Mouse (Mus musculus) embryonic facial prominence, embryonic 15.5 days (tissue): ENCODE measurements around the gene Mab21l3. TPM values are rescaled to one million over a fixed set of nuclear protein-coding genes. Genes with fewer than 3 reads are reported as not detected.
"Not testable (repeated sequence)": the region's sequence is repeated elsewhere in the genome, so short reads cannot be mapped to it uniquely, and the experiment has no call there.

Source experiments
- ATAC-seq: fragments of 200-750 bp; cut with Nextera tagmentation; 2 replicates; pipeline ENCODE4 v1.8.0; 2017; ENCODE audit warnings: low read depth, moderate TSS enrichment; ENCODE audit not compliant: insufficient number of reproducible peaks, low FRiP score, low TSS enrichment
- H3K27ac ChIP-seq: fragments of 300-500 bp; sonication (generic); replicated peaks from 2 replicates; pipeline ENCODE4 v1.5.1; 2015; ENCODE audit warnings: mild to moderate bottlenecking, inconsistent platforms
- H3K27me3 ChIP-seq: fragments of 300-500 bp; sonication (generic); 2 replicates; pipeline ENCODE4 v1.6.1; 2015; ENCODE audit warnings: inconsistent platforms
- H3K36me3 ChIP-seq: fragments of 300-500 bp; sonication (generic); 2 replicates; pipeline ENCODE4 v1.6.1; 2015; ENCODE audit warnings: mild to moderate bottlenecking, inconsistent platforms
- H3K4me1 ChIP-seq: fragments of 300-500 bp; sonication (generic); 2 replicates; pipeline ENCODE4 v1.6.1; 2015; ENCODE audit warnings: inconsistent platforms
- H3K4me2 ChIP-seq: fragments of 300-500 bp; sonication (generic); replicated peaks from 2 replicates; pipeline ENCODE4 v1.6.1; 2015; ENCODE audit warnings: mild to moderate bottlenecking, inconsistent platforms
- H3K4me3 ChIP-seq: fragments of 300-500 bp; sonication (generic); replicated peaks from 2 replicates; pipeline ENCODE4 v1.5.1; 2015; ENCODE audit warnings: mild to moderate bottlenecking, inconsistent platforms
- H3K9ac ChIP-seq: fragments of 300-500 bp; sonication (generic); 2 replicates; pipeline ENCODE4 v1.6.1; 2015; ENCODE audit warnings: inconsistent platforms
- H3K9me3 ChIP-seq: fragments of 300-500 bp; sonication (generic); replicated peaks from 2 replicates; pipeline ENCODE4 v1.6.1; 2016; ENCODE audit warnings: inconsistent platforms
- WGBS: fragments of 180-500 bp; shearing (Covaris S2); methylation state at CpG from one replicate; pipeline ENCODE4 v1.1.7; 2015; 5-methylcytosine and 5-hydroxymethylcytosine counted together
- polyA plus RNA-seq: library from polyadenylated mRNA; unstranded; fragments of >200 nt; fragmentation: Nextera tagmentation; extraction: Ambion mirVana; gene quantifications from 2 replicates; pipeline ENCODE4 v1.2.1, GENCODE M21; 2015

Gene Mab21l3
- polyA plus RNA-seq, 1 experiment from 2014 or later: 2.7 TPM

DNA sequence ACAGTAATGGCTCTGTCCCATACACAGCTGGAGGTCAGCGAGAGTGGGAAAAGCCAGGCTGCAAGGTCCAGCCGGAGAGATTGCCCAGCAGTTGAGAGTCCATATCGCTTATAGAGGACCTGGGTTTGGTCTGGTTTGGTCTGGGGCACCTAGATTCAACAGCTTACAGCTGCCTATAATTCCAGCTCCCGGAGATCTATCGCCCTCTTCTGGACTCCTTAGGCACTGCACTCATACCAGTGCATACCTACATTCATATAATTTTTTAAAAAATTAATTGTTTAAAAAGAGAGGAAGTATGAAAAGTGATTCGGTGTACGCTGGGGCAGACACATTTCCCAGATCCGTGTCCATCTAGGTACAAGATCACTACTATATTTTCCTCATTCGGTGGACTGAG lies 9.4 kb downstream of the Mab21l3 start:
- Histone ChIP-seq H3K4me1 (peaks cover 19% of the 10 kb centered on the region), H3K9ac (no peak overlapping the region), H3K4me2 (no peak overlapping the region), H3K4me3 (no peak overlapping the region), H3K27ac (no peak overlapping the region), H3K36me3 (no peaks in the 10 kb centered on the region), H3K9me3 (no peaks in the 10 kb centered on the region), H3K27me3 (no peaks in the 10 kb centered on the region)
- WGBS: 89% methylated on average over 9 of the region's 9 CpGs
- ATAC-seq: no peak

DNA sequence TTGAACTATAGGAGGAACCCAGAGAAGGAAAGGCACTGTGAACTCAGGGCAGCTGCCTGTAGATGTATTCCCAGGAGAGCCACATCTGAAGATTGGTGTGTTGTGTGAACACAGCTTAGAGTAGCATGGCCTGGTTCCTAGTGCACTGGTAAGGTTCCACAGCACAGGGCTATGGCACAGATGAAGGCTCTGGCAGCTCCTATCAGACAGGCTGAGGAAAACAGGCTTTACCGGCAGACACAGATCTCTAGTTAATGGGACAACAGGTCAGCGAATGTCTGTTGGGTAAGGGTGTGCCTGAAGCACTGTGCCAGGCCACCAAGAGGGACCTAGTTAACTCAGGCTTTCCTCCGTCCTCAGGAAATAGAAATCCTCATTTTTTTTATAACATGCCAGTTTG lies 11.8 kb downstream of the Mab21l3 start:
- H3K36me3 ChIP-seq: no peaks in the 10 kb centered on the region
- no peak overlapping the region for H3K4me2 ChIP-seq
- no peaks in the 10 kb centered on the region for H3K9me3 ChIP-seq
- no peak overlapping the region for H3K4me3 ChIP-seq
- H3K27ac ChIP-seq: peak overlapping the region; percentile 77; the same call in 1 of the 2 replicates
- no peak for ATAC-seq
- no peaks in the 10 kb centered on the region for H3K27me3 ChIP-seq
- H3K9ac ChIP-seq: no peak overlapping the region
- WGBS: 86% methylated on average over 3 of the region's 3 CpGs
- peaks cover 24% of the 10 kb centered on the region for H3K4me1 ChIP-seq

GRCm38 (mm10) chr3:101836532-101836931 lies 12.2 kb downstream of the Mab21l3 start:
- Histone ChIP-seq H3K4me3 (peak overlapping the region; percentile 19), H3K4me2 (peak overlapping the region; percentile 49), H3K9ac (no peak overlapping the region), H3K27ac (peak overlapping the region; percentile 77), H3K27me3 (no peaks in the 10 kb centered on the region), H3K36me3 (no peaks in the 10 kb centered on the region), H3K9me3 (no peaks in the 10 kb centered on the region), H3K4me1 (peaks cover 29% of the 10 kb centered on the region)
- ATAC-seq: no peak
- WGBS: 64% methylated on average over 5 of the region's 5 CpGs

- no peaks in the 10 kb centered on the region for H3K36me3 ChIP-seq
- peaks cover 30% of the 10 kb centered on the region for H3K4me1 ChIP-seq
- peak overlapping the region; percentile 19 for H3K4me3 ChIP-seq
- H3K9ac ChIP-seq: no peak overlapping the region
- H3K27me3 ChIP-seq: no peaks in the 10 kb centered on the region
- H3K9me3 ChIP-seq: no peaks in the 10 kb centered on the region
- H3K4me2 ChIP-seq: peak overlapping the region; percentile 49
- WGBS: under 1% methylated on average over 8 of the region's 8 CpGs
- peak overlapping the region; percentile 77 for H3K27ac ChIP-seq
- ATAC-seq: peak; percentile 94
Observed at GRCm38 (mm10) chr3:101836045-101836444, 12.7 kb downstream of the Mab21l3 start.

- Histone ChIP-seq H3K27ac (0 out of 2 replicates have a peak overlapping the region, but pooled peaks have one; percentile 13), H3K4me3 (no peak overlapping the region), H3K9ac (no peak overlapping the region), H3K9me3 (no peaks in the 10 kb centered on the region), H3K36me3 (no peaks in the 10 kb centered on the region), H3K4me2 (no peak overlapping the region), H3K27me3 (no peaks in the 10 kb centered on the region), H3K4me1 (peaks cover 33% of the 10 kb centered on the region)
- no peak for ATAC-seq
- WGBS: 23% methylated on average over 10 of the region's 10 CpGs
Observed at GRCm38 (mm10) chr3:101831189-101831858, 17.4 kb downstream of the Mab21l3 start.

- peaks cover 22% of the 10 kb centered on the region for H3K4me1 ChIP-seq
- no peaks in the 10 kb centered on the region for H3K9me3 ChIP-seq
- H3K4me2 ChIP-seq: no peak overlapping the region
- no peaks in the 10 kb centered on the region for H3K36me3 ChIP-seq
- H3K9ac ChIP-seq: no peak overlapping the region
- no peak for ATAC-seq
- WGBS: 56% methylated on average over 10 of the region's 10 CpGs
- H3K27ac ChIP-seq: no peak overlapping the region
- no peaks in the 10 kb centered on the region for H3K27me3 ChIP-seq
- H3K4me3 ChIP-seq: no peak overlapping the region
Observed at GRCm38 (mm10) chr3:101829881-101830616, 18.7 kb downstream of the Mab21l3 start.

DNA sequence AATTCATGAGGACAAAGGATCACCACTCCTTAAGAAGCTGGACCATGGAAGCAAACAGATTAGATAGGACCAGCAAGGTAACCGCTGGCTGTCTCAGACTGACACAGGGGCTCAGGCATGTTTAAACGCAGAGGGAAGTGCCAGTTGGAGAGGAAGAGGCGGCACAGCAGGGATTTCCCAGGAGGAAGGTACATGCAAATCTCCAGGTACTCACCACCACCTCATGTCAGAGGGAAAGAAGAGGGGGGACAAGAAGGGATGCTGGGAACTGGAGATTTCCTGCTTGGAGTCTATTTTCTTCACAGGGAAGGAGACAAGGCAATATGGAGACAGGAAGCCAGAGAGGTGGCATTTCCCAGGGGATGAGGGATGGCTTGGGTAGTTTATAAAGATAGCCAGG lies 20.2 kb downstream of the Mab21l3 start:
- ATAC-seq: no peak
- H3K36me3 ChIP-seq: no peaks in the 10 kb centered on the region
- H3K4me3 ChIP-seq: no peak overlapping the region
- no peak overlapping the region for H3K4me2 ChIP-seq
- H3K27me3 ChIP-seq: no peaks in the 10 kb centered on the region
- 45% methylated on average over 3 of the region's 3 CpGs for WGBS
- no peaks in the 10 kb centered on the region for H3K9me3 ChIP-seq
- peaks cover 22% of the 10 kb centered on the region for H3K4me1 ChIP-seq
- no peak overlapping the region for H3K9ac ChIP-seq
- no peak overlapping the region for H3K27ac ChIP-seq

DNA sequence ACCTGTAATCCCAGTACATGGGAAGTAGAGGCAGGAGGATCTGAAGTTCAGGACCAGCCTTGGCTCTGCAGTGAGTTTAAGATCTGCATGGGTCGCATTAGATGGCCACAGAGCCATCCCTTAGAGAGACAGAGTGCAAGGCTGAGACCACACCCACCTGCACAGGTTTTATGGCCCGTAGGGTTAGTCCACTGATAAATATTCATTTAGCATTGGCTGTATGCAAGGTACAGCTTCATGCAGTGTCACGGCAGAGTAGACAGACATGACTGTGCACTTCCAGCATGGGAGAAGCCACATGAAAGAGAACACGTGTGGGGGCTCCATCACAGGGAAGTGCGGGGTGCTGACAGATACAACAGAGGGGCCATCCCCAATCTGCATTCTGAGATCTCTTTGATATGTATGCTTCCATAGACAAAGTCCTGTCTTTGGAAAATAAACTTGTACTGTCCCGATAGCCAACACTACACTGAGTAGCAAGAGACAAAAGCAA lies 21.5 kb downstream of the Mab21l3 start:
- Histone ChIP-seq H3K4me2 (no peak overlapping the region), H3K4me3 (no peak overlapping the region), H3K9ac (no peak overlapping the region), H3K36me3 (no peaks in the 10 kb centered on the region), H3K27ac (no peak overlapping the region), H3K9me3 (no peaks in the 10 kb centered on the region), H3K27me3 (no peaks in the 10 kb centered on the region), H3K4me1 (peaks cover 20% of the 10 kb centered on the region)
- WGBS: 75% methylated on average over 6 of the region's 6 CpGs
- ATAC-seq: no peak

GRCm38 (mm10) chr3:101824338-101824737 lies 24.4 kb downstream of the Mab21l3 start:
- Histone ChIP-seq H3K4me1 (peaks cover 9% of the 10 kb centered on the region), H3K9me3 (no peaks in the 10 kb centered on the region), H3K9ac (no peak overlapping the region), H3K27ac (no peak overlapping the region), H3K4me2 (no peak overlapping the region), H3K36me3 (no peaks in the 10 kb centered on the region), H3K4me3 (no peak overlapping the region), H3K27me3 (no peaks in the 10 kb centered on the region)
- WGBS: 82% methylated on average over 9 of the region's 9 CpGs
- no peak for ATAC-seq

DNA sequence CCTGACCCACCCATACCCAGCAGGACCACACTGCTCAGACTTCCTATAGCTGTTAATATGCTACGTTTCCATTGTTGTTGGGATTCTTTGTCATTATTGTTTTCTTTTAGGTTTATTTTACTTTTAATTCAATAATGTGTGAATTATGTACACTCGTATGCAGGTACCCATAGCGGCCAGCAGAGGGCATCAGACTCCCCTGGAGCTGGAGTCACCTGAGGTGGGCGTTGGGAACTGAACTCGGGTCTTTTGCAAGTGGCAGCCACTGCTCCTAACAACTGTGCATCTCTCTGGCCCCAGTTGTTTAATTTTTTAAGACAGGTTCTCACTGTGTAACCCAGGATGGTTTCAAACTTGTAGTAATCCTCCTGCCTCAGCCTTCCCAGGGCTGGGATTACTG lies 26.7 kb downstream of the Mab21l3 start:
- Histone ChIP-seq H3K4me2 (no peak overlapping the region), H3K27ac (no peak overlapping the region), H3K9ac (no peak overlapping the region), H3K36me3 (0 out of 2 replicates have a peak, but pooled peaks cover 10% of the 10 kb centered on the region), H3K4me1 (no peaks in the 10 kb centered on the region), H3K4me3 (no peak overlapping the region), H3K9me3 (no peaks in the 10 kb centered on the region), H3K27me3 (no peaks in the 10 kb centered on the region)
- WGBS: 79% methylated on average over 5 of the region's 5 CpGs
- ATAC-seq: no peak

GRCm38 (mm10) chr3:101820708-101821107 lies 28.1 kb downstream of the Mab21l3 start:
- H3K4me1 ChIP-seq, H3K9me3 ChIP-seq, ATAC-seq, H3K36me3 ChIP-seq, H3K27ac ChIP-seq, H3K27me3 ChIP-seq, H3K9ac ChIP-seq, H3K4me3 ChIP-seq, H3K4me2 ChIP-seq: not testable (repeated sequence)
- WGBS: 81% methylated on average over 3 of the region's 3 CpGs
